Mouse (Mus musculus): ENCODE measurements around the gene Alox12. TPM values are rescaled to one million over a fixed set of nuclear protein-coding genes. Genes with fewer than 3 reads are reported as not detected.
A peak's percentile ranks its signal among the peaks of the same experiment; 100 is the strongest.

Gene Alox12
- polyA plus RNA-seq, 1 experiment, result 0.47 TPM

GRCm38 (mm10) chr11:70259035-70259434 lies 3.9 kb upstream of the Alox12 start:
- H3K27me3 ChIP-seq (ENCODE audit: control insufficient read depth, insufficient read depth, insufficient read length), result peaks cover 4% of the 10 kb centered on the region
- no peaks in the 10 kb centered on the region for H3K36me3 ChIP-seq (ENCODE audit: control insufficient read depth, insufficient read depth)

GRCm38 (mm10) chr11:70254337-70254736 lies 816 bp downstream of the Alox12 start:
- no peaks in the 10 kb centered on the region for H3K36me3 ChIP-seq (ENCODE audit: control insufficient read depth, insufficient read depth)
- no peak overlapping the region for H3K4me3 ChIP-seq (ENCODE audit: insufficient read depth, poor library complexity, severe bottlenecking)
- no peaks in the 10 kb centered on the region for H3K79me3 ChIP-seq (ENCODE audit: low read depth)
- H3K27me3 ChIP-seq (ENCODE audit: control insufficient read depth, insufficient read depth, insufficient read length), result peaks cover 18% of the 10 kb centered on the region
- TF ChIP-seq MYOG (IDR thresholded peaks at IDR 0.05; ENCODE audit: control insufficient read depth, extremely low read depth, insufficient read length) (no peak), CTCF (IDR thresholded peaks at IDR 0.05; ENCODE audit: control insufficient read depth, insufficient read depth, insufficient read length) (no peak), CEBPB (IDR thresholded peaks at IDR 0.05; ENCODE audit: low read depth) (no peak), USF1 (IDR thresholded peaks at IDR 0.05; ENCODE audit: low read depth) (no peak), FOSL1 (IDR thresholded peaks at IDR 0.05; ENCODE audit: insufficient read depth, low read length, poor library complexity, severe bottlenecking) (no peak)
- no peak overlapping the region for H3ac ChIP-seq (ENCODE audit: control insufficient read depth, insufficient read length, low read depth)
- H3K79me2 ChIP-seq (ENCODE audit: control insufficient read depth, insufficient read depth), result no peaks in the 10 kb centered on the region

More at GRCm38 (mm10) chr11:70259035-70259434, 3.9 kb upstream of the Alox12 start:
- Histone ChIP-seq H3K79me2 (ENCODE audit: control insufficient read depth, insufficient read depth) (no peaks in the 10 kb centered on the region), H3K79me3 (ENCODE audit: low read depth) (no peaks in the 10 kb centered on the region), H3ac (ENCODE audit: control insufficient read depth, insufficient read length, low read depth) (no peak overlapping the region), H3K4me3 (ENCODE audit: insufficient read depth, poor library complexity, severe bottlenecking) (no peak overlapping the region)
- no peak for TF ChIP-seq MYOD1 (IDR thresholded peaks at IDR 0.05; ENCODE audit: control insufficient read depth, insufficient read length, low read depth)
- TF ChIP-seq FOSL1 (IDR thresholded peaks at IDR 0.05; ENCODE audit: insufficient read depth, low read length, poor library complexity, severe bottlenecking), result peak; percentile 45
- TF ChIP-seq CTCF (IDR thresholded peaks at IDR 0.05; ENCODE audit: control insufficient read depth, insufficient read depth, insufficient read length), result no peak

- no peaks in the 10 kb centered on the region for H3K79me2 ChIP-seq (ENCODE audit: control insufficient read depth, insufficient read depth)
- H3K27me3 ChIP-seq (ENCODE audit: control insufficient read depth, insufficient read depth, insufficient read length), result peaks cover 20% of the 10 kb centered on the region
- no peak overlapping the region for H3ac ChIP-seq (ENCODE audit: control insufficient read depth, insufficient read length, low read depth)
- TF ChIP-seq MYOG (IDR thresholded peaks at IDR 0.05; ENCODE audit: control insufficient read depth, extremely low read depth, insufficient read length) (no peak), CEBPB (IDR thresholded peaks at IDR 0.05; ENCODE audit: low read depth) (no peak), FOSL1 (IDR thresholded peaks at IDR 0.05; ENCODE audit: insufficient read depth, low read length, poor library complexity, severe bottlenecking) (no peak), USF1 (IDR thresholded peaks at IDR 0.05; ENCODE audit: low read depth) (no peak), CTCF (IDR thresholded peaks at IDR 0.05; ENCODE audit: control insufficient read depth, insufficient read depth, insufficient read length) (no peak), MYOD1 (IDR thresholded peaks at IDR 0.05; ENCODE audit: control insufficient read depth, insufficient read length, low read depth) (no peak), MAX (IDR thresholded peaks at IDR 0.05) (no peak)
- no peak overlapping the region for H3K4me3 ChIP-seq (ENCODE audit: insufficient read depth, poor library complexity, severe bottlenecking)
- no peaks in the 10 kb centered on the region for H3K79me3 ChIP-seq (ENCODE audit: low read depth)
- H3K36me3 ChIP-seq (ENCODE audit: control insufficient read depth, insufficient read depth), result no peaks in the 10 kb centered on the region
Observed at GRCm38 (mm10) chr11:70251853-70252252, 3.3 kb downstream of the Alox12 start.

- Histone ChIP-seq H3K4me3 (ENCODE audit: insufficient read depth, poor library complexity, severe bottlenecking) (no peak overlapping the region), H3K79me2 (ENCODE audit: control insufficient read depth, insufficient read depth) (no peaks in the 10 kb centered on the region), H3ac (ENCODE audit: control insufficient read depth, insufficient read length, low read depth) (no peak overlapping the region), H3K79me3 (ENCODE audit: low read depth) (no peaks in the 10 kb centered on the region), H3K36me3 (ENCODE audit: control insufficient read depth, insufficient read depth) (no peaks in the 10 kb centered on the region), H3K27me3 (ENCODE audit: control insufficient read depth, insufficient read depth, insufficient read length) (peaks cover 36% of the 10 kb centered on the region)
- no peak for TF ChIP-seq CEBPB (IDR thresholded peaks at IDR 0.05; ENCODE audit: low read depth)
- no peak for TF ChIP-seq USF1 (IDR thresholded peaks at IDR 0.05; ENCODE audit: low read depth)
- TF ChIP-seq CTCF (IDR thresholded peaks at IDR 0.05; ENCODE audit: control insufficient read depth, insufficient read depth, insufficient read length), result no peak
- TF ChIP-seq MAX (IDR thresholded peaks at IDR 0.05), result no peak
- no peak for TF ChIP-seq MYOG (IDR thresholded peaks at IDR 0.05; ENCODE audit: control insufficient read depth, extremely low read depth, insufficient read length)
- TF ChIP-seq FOSL1 (IDR thresholded peaks at IDR 0.05; ENCODE audit: insufficient read depth, low read length, poor library complexity, severe bottlenecking), result no peak
- no peak for TF ChIP-seq MYOD1 (IDR thresholded peaks at IDR 0.05; ENCODE audit: control insufficient read depth, insufficient read length, low read depth)
Observed at GRCm38 (mm10) chr11:70250150-70250549, 5.0 kb downstream of the Alox12 start.

GRCm38 (mm10) chr11:70247136-70247845 lies 7.9 kb downstream of the Alox12 start:
- no peaks in the 10 kb centered on the region for H3K79me2 ChIP-seq (ENCODE audit: control insufficient read depth, insufficient read depth)
- no peak overlapping the region for H3ac ChIP-seq (ENCODE audit: control insufficient read depth, insufficient read length, low read depth)
- no peaks in the 10 kb centered on the region for H3K79me3 ChIP-seq (ENCODE audit: low read depth)
- no peak for TF ChIP-seq MYOD1 (IDR thresholded peaks at IDR 0.05; ENCODE audit: control insufficient read depth, insufficient read length, low read depth)
- TF ChIP-seq CTCF (IDR thresholded peaks at IDR 0.05; ENCODE audit: control insufficient read depth, insufficient read depth, insufficient read length), result peak; percentile 6
- peaks cover 30% of the 10 kb centered on the region for H3K27me3 ChIP-seq (ENCODE audit: control insufficient read depth, insufficient read depth, insufficient read length)
- H3K36me3 ChIP-seq (ENCODE audit: control insufficient read depth, insufficient read depth), result no peaks in the 10 kb centered on the region
- H3K4me3 ChIP-seq (ENCODE audit: insufficient read depth, poor library complexity, severe bottlenecking), result no peak overlapping the region

GRCm38 (mm10) chr11:70242591-70242990 lies 12.6 kb downstream of the Alox12 start:
- Histone ChIP-seq H3K79me3 (ENCODE audit: low read depth) (peaks cover 16% of the 10 kb centered on the region), H3K79me2 (ENCODE audit: control insufficient read depth, insufficient read depth) (peaks cover 18% of the 10 kb centered on the region), H3K27me3 (ENCODE audit: control insufficient read depth, insufficient read depth, insufficient read length) (peaks cover 27% of the 10 kb centered on the region), H3ac (ENCODE audit: control insufficient read depth, insufficient read length, low read depth) (no peak overlapping the region), H3K36me3 (ENCODE audit: control insufficient read depth, insufficient read depth) (no peaks in the 10 kb centered on the region), H3K4me3 (ENCODE audit: insufficient read depth, poor library complexity, severe bottlenecking) (no peak overlapping the region)
- TF ChIP-seq MAX (IDR thresholded peaks at IDR 0.05) (no peak), FOSL1 (IDR thresholded peaks at IDR 0.05; ENCODE audit: insufficient read depth, low read length, poor library complexity, severe bottlenecking) (no peak), MYOD1 (IDR thresholded peaks at IDR 0.05; ENCODE audit: control insufficient read depth, insufficient read length, low read depth) (no peak), USF1 (IDR thresholded peaks at IDR 0.05; ENCODE audit: low read depth) (no peak), CTCF (IDR thresholded peaks at IDR 0.05; ENCODE audit: control insufficient read depth, insufficient read depth, insufficient read length) (no peak), MYOG (IDR thresholded peaks at IDR 0.05; ENCODE audit: control insufficient read depth, extremely low read depth, insufficient read length) (no peak), CEBPB (IDR thresholded peaks at IDR 0.05; ENCODE audit: low read depth) (no peak)

Data from C2C12 (cell line).